Mouse (Mus musculus) 3134 (cell line): ENCODE data around the gene Pfkp.
A peak's percentile ranks its signal among the peaks of the same experiment; 100 is the strongest.

Source experiments
- DNase-seq: peaks from one replicate; pipeline ENCODE4 v3.0.0-alpha.2; 2011; ENCODE audit warnings: low spot score; ENCODE audit not compliant: insufficient read length; ENCODE audit errors: extremely low read depth

Pfkp gene

GRCm38 (mm10) chr13:6618711-6619110, 29.9 kb downstream of the Pfkp start:
- DNase-seq, result no peak

- peak; percentile 64 for DNase-seq
Observed at GRCm38 (mm10) chr13:6613690-6614445, 34.7 kb downstream of the Pfkp start.

GRCm38 (mm10) chr13:6602786-6603409, 45.7 kb downstream of the Pfkp start:
- DNase-seq, result no peak

GRCm38 (mm10) chr13:6601676-6602075, 46.9 kb downstream of the Pfkp start:
- no peak for DNase-seq

GRCm38 (mm10) chr13:6600626-6601025, 48.0 kb downstream of the Pfkp start:
- no peak for DNase-seq

GRCm38 (mm10) chr13:6597801-6598200, 50.8 kb downstream of the Pfkp start:
- DNase-seq, result no peak

- DNase-seq, result no peak
Observed at GRCm38 (mm10) chr13:6595403-6595802, 53.2 kb downstream of the Pfkp start.

GRCm38 (mm10) chr13:6590846-6591245, 57.7 kb downstream of the Pfkp start:
- no peak for DNase-seq

- DNase-seq, result no peak
Observed at GRCm38 (mm10) chr13:6586009-6586408, 62.6 kb downstream of the Pfkp start.

GRCm38 (mm10) chr13:6583499-6584125, 65.0 kb downstream of the Pfkp start:
- DNase-seq, result no peak

- peak; percentile 14 for DNase-seq
Observed at GRCm38 (mm10) chr13:6575920-6576509, 72.6 kb downstream of the Pfkp start.

- DNase-seq, result no peak
Observed at GRCm38 (mm10) chr13:6565571-6565970, 83.0 kb downstream of the Pfkp start.

- DNase-seq, result no peak
Observed at GRCm38 (mm10) chr13:6562409-6562808, 86.2 kb downstream of the Pfkp start.

- DNase-seq, result no peak
Observed at GRCm38 (mm10) chr13:6557771-6558170, 90.8 kb downstream of the Pfkp start.

- no peak for DNase-seq
Observed at GRCm38 (mm10) chr13:6555656-6556055, 92.9 kb downstream of the Pfkp start.

GRCm38 (mm10) chr13:6553708-6554107, 94.9 kb downstream of the Pfkp start:
- no peak for DNase-seq

GRCm38 (mm10) chr13:6535287-6535932, 113.2 kb downstream of the Pfkp start:
- DNase-seq, result peak; percentile 48

GRCm38 (mm10) chr13:6532683-6533082, 115.9 kb downstream of the Pfkp start:
- no peak for DNase-seq
